Mouse (Mus musculus): Measurements from ENCODE around the gene Nppb.

Nppb gene

DNA sequence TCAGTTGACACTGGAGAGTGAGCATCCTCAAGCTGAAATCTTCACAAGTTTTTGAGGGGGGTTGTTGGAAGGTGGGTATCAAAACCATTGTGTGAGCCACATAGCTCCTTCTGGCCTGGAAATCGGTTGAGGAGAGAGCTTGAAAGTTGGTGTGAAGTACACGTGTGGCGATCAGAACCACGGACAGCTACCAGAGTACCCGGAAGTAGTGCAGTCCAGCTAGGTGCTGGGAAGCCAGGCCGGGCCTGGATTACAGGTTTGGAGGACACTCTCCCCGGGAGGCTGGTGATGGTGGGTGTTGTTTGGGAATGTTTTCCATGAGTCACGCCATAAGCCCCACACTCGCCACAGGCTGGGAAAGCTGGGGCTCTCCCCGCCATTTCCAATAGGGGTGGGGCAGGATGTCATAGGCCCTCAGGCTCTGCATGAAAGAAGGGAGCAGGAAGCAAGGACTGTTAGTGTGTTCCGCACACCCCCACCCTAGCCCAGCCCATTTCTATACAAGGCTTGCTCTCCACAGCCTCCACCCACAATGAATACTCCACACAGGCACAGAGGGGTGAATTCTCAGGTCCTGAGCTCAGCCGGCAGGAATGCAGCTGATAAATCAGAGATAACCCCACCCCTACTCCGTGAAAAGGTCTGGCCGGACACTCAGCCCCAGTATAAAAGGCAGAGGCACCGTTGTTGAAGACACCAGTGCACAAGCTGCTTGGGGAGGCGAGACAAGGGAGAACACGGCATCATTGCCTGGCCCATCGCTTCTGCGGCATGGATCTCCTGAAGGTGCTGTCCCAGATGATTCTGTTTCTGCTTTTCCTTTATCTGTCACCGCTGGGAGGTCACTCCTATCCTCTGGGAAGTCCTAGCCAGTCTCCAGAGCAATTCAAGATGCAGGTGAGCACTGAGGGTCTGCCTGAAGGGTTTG, at the start of gene Nppb:
TSS of gene Nppb (plus strand) at position 584 of the 928 bp plus-strand sequence.
- DNase-seq (ENCODE audit: low spot score in 2 of 2), result no peak

DNA sequence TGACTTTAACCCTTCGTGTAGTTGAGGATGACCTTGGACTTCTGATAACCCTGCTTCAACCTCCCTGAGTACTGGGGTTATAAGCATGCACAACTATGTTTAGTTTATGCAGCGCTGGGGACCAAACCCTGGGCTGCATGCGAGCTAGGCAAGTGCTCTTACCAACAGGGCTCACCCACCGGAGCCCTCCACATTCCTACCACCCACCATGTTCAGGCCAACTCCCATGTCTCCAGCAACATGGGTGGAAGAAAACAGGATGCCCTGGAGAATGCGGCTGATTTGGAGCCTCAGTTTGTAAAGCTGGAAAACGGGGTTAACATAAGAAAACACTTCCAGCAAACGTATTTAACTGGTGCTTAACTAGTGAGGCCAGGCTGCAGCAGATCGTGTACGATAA, 49.7 kb upstream of the Nppb start:
- DNase-seq (ENCODE audit: low spot score in 2 of 2), result no peak

DNA sequence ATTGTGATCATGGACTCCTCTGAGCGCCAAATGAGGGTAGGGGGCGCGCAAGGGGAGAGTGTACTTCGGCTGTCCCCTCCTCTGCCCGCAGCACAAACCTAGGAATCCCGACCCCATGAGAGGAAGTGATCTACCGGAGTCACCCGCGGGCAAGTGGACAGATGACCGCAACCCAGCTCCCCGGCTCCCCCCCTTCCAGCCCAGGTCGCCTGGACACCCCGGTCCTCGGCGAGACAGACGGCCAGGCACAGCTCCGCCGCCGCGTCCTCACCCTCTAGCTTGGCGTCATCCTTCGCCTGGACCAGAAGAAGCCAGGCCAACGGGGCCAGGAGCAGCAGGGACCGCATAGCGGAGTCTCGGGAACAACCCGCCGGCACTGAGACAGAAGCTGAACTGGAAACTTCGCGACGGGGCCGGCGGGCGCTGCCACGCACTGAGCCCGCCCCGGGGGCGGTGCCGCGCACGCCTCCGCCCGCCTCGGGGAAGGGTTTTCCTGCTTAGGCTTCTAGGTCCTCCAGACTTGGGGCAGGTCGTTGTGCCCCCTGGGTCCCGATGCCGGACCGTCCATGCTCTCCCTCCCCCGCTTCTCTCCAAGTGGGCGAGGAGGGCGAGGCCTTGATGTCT, 49.1 kb upstream of the Nppb start, which contains the start of gene Plod1:
TSS of gene Plod1 (minus strand) at position 437 of the 624 bp plus-strand sequence.
- peak; percentile 48 to 53 for DNase-seq (ENCODE audit: low spot score in 2 of 2)

DNA sequence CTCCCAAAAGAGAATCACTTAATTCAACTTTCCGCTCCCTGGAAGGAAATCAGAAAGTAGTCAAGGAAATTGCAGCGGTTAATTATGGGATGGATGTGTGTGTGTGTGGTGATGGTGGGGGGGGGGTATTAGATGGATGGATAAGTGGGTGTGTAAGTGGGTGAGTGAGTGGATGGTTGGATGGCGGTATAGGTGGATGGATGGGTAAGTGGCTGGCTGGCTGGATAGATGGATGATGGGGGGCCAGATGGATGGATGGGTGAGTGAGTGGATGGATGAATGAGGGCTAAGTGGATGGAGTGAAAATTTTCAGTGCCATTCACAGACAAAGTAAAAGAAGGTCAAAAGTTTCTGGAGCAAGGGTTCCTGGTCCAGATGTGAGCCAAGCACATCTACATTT, 48.6 kb upstream of the Nppb start:
- no peak for DNase-seq (ENCODE audit: low spot score in 2 of 2)

DNA sequence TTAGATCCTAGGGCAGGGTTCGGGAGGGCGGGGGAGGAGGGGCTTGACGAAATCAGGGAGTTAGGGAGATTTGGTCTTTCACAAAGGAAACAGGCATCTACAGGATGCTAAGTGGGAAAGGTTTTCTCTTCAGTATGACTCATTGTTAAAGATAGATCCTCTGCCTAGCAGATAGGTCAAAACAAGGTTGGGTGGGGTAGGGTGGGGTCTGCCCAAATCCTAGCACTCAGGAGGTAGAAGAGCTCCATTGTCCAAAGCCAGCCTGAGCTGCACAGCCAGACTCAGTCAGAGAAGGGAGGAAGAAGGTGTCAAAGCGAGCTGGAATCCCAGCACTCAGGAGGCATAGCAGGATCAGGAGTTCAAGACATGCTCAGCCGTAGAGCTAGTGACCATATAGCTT, 48.1 kb upstream of the Nppb start:
- DNase-seq (ENCODE audit: low spot score in 2 of 2), result no peak

DNA sequence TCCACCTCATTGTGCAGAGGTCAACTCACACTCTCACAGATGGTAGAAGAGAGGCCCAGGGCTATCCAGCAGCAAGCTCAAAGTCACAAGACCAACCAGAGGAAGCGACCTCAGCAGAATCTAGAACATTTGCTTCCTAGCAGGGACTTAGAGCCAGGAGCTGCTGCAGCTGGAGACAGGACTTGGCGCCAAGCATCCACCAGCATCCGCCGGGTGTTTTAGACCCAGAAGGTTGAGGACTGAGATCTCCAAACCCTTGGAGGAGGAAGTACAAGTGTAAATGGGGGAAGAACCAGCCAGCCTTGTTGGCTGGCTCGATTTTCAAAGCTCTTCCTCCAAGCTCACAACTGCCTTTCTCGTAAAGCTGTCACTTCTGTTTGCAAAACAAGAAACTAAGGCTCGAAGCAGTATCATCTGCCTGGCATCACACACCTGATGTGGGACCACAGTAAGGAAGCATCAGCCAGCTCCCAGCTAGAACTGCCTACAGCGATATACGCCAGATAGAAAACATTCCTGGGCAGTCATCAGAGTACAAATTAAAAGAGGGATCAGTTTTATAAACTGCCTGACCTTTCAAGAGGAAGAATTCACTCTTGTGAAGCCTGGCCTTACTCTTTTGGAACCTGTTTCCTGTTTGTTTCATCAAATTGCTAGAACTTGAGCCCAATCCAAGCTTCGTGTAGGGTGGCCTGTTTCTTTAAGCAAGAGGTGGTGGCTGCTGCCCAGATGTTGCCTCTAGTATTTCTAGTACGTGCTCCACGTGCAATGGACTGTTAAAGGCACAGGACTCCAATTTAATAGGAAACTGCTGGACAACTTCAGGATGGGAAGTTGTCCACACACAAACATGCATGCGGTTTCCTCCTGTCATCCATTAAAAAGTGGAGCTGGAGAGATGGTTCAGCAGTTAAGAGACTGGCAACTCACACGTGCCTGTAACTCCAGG, 47.2 kb upstream of the Nppb start:
- DNase-seq (ENCODE audit: low spot score in 2 of 2), result no peak

DNA sequence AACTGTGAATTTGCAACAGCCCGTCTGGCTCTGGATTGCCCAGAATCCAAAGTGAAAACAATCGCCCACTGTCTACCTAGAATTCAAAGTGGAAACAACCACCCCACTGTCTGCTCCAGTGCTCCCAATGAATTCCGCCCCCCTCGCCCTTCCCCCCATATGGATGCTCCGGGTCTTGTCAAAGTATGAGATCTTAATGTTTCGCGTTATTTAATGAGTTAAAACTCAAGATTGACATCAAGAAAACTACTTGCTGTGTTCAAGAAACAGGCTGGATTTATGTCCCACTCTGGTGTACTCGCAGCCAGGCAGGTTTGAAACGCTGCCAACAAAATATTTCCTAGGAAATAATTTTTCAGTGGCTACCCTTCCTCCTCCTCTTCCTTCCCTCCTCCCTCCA, 45.5 kb upstream of the Nppb start:
- DNase-seq (ENCODE audit: low spot score in 2 of 2), result no peak

DNA sequence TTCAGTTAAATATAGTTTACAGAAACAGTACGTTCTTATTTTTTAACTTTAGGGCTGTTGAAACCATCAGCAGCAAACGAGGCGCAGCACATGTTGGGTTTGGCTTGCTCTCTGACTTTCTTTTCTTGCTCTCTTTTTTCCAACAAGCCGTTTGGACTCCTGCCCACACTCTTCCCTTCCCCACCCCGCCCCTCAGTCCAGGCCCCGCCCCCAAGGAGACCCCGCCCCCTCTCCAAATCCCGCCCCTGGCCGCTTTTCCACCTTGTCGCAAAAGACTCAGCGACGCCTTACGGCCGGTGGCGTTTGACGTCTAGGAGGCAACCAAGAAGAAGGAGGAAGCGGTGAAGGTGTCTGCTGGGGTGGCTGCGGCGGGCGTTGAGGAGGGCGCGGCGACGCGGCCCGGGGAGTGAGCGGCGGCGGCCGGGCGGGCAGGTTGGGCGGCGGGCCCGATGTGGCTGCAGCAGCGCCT, 45.0 kb upstream of the Nppb start, which contains the start of gene 2510039O18Rik:
TSS of gene 2510039O18Rik (plus strand) at position 320 of the 469 bp plus-strand sequence.
- peak; percentile 70 to 73 for DNase-seq (ENCODE audit: low spot score in 2 of 2)

DNA sequence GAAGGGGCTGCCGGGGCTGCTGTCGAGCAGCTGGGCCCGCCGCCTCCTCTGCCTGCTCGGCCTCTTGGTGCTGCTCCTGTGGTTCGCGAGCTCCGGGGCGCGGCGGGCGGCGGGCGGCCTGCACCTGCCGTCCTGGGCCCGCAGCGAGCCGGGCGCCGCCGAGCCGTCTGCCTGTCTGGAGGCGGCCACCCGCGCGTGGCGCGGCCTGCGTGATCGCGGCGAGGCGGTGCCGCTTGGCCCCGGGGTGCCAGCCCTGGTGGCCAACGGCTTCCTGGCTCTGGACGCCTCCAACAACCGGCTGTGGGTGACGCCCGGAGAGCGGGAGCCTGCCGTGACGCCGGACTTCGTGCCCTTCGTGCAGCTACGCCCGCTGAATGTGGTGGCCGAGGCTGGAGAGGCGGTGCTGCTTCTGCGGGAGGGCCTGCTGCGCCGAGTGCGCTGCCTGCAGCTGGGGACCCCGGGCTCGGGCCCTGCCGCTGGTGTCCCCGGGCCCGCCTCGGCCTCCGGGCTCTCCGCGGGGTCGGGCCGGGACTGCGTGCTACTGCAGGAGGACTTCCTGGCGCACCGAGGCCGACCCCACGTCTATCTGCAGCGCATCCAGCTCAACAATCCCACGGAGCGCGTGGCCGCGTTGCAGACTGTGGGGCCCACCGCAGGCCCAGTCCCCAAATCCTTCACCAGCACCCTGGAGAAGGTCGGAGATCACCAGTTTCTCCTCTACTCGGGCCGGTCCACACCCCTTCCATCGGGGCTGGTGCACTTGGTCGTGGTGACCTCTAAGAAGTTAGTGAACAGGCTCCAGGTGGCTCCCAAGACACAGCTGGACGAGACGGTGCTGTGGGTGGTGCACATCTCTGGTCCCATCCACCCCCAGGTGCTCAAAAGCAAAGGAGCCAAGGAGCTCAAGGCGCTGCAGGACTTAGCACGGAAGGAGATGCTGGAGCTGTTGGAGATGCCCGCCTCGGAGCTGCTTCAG, 44.3 kb upstream of the Nppb start:
- peak in 1 of 2 experiments; percentile 23 for DNase-seq (ENCODE audit: low spot score in 2 of 2)

DNA sequence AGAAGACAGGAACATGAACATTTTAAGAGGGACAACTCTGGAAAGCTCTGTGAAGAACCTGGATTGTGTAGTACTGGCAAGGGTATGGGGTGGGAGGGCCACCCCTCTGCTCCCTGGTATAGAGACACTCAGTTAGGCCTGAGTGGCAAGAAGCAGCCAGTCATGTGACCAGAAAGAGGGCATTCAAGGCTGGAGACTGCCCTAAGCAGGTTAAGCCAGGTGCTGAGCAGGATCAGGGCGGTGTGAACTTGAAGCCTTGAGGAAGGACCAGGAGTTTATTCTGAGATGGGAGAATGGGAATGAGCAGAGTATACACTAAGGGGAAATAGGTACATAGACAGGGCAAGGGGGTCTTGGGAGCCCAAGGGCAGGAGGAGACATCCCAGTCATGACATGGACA, 42.6 kb upstream of the Nppb start:
- no peak for DNase-seq (ENCODE audit: low spot score in 2 of 2)

DNA sequence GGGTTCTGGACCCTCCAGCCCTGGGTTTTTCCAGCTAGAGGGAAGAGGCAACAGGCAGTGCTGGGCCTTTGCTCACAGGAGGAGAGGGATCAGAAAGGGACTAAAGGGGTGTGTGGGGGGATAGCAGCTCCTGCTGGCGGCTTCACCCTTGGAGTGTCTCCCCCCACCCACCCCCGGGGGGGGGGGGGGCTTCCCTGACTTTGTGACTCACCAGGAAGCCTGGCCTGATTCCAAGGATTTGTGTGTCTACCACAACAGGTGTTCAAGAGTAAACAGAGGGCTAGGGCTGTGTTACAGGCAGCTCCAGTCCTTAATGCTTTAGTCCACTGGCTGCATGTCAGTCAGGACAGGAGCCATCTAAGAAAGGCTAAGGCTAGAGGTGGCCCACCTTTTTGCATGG, 38.1 kb upstream of the Nppb start:
- DNase-seq (ENCODE audit: low spot score in 2 of 2), result no peak

DNA sequence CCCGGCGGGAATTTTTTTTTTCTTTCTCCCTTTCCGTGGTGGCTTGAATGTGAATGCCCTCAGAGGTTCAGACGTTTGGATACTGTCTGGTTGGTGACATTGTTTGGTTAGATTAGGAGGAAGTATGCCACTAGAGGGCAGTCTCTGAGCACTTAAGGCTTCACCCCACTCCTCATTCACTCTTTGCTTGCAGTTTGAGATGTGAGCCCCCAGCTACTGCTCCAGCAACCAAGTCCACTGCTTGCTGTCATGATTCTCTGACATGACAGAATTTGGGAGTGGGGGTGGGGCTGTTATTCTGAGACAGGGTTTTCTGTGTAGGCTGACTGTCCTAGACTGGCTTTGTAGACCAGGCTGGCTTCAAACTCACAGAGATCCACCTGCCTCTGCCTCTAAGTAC, 32.0 kb upstream of the Nppb start:
- no peak for DNase-seq (ENCODE audit: low spot score in 2 of 2)

DNA sequence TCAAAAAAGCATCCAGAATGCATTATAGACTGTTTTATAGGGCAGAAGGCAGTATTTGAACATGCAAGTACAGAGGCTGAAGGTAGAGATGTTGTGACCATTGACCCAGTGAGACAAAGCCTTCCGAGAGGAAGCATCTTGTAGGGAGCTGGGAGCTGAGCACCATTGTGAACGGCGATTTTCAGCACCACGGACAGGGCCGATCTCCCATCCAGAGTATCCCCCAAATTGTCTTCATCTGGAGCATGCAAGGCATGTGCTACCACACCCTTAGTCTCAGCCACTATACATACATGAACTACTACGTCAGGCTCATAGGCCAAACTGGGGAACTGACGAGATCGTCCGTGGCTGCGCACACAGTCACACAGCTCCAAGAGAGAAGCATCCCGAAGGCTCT, 28.4 kb upstream of the Nppb start:
- DNase-seq (ENCODE audit: low spot score in 2 of 2), result no peak

DNA sequence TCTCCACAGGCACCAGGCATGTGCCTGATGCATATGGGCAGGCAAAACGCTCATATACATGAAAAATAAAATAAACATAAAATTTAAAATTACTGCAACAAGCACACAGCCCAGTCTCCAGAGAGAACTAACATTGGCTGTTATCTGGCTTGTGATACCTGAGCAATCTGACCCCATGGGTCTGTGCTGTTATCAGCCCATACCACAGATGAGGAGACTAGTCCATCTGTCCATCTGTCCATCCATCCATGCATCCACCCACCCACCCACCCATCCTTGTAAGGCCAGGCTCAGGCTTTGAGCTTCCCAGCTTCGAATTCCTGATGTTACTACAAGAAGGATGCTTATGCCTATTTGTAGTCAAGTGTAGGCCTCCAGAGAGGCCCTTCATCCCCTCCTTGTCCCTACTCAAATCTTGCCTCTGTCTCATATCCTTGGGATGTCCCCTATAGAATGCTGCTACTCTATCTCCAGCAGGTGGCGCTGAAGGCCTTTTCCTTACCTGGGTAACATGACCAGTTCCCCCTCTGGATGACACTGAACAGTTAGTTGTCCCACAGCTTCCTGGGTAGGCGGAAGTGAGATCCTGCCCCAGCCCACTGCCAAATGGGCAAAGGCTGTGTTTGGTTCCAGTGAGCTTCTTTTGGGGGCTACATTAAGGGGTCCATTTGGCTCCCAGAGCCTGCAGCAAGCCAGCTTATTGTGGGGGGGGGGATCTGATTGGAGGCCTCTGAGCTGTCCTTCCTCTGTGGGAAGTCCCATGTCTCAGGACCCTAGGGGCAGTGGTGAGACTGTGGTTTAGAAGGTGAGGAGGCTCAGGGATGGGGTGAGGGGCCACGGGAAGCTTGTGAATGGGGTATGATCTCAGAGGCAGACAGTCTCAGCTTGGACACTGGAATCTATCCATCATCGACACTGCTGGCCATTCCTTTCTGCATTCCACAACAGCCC, 25.4 kb upstream of the Nppb start:
- peak in 1 of 2 experiments; percentile 38 for DNase-seq (ENCODE audit: low spot score in 2 of 2)

DNA sequence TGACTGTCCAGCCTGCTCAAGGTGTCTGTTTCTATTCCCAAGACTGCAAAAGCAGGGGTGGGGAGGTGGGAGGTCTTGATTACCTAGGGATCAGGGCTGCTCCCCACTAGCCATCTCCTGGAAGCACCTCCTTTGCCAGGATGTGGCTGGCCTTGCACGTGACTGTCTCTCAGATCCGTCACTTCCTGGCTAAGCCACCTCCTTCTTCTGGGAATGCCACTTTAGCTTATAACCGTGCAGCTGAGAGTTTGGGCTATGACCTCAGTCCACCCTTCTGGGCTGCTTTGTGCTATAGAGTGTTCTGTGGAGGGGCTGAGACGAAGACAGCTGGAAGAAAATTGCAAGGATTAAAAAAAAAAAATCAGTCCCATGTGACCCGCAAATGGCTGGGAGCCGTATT, 22.8 kb upstream of the Nppb start:
- DNase-seq (ENCODE audit: low spot score in 2 of 2), result no peak

DNA sequence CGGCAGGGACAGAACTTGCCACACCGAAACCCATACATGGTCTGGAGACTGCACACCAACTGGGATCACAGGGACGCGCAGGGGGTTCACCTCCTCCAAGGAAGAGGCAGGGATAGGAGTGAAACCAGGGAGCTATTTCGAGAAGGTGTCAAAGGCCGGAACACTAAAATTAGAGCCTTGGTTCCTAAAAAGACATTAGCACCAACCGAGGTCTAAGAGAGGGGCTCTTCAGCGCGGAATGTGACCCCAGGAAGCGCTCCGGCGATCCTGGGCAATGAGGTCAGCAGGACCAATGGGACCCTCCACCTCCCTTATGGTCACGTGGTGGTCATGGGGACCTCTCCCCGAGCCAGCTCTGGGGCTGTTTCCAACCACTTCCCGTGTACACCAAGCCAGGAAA, 22.0 kb upstream of the Nppb start:
- no peak for DNase-seq (ENCODE audit: low spot score in 2 of 2)

DNA sequence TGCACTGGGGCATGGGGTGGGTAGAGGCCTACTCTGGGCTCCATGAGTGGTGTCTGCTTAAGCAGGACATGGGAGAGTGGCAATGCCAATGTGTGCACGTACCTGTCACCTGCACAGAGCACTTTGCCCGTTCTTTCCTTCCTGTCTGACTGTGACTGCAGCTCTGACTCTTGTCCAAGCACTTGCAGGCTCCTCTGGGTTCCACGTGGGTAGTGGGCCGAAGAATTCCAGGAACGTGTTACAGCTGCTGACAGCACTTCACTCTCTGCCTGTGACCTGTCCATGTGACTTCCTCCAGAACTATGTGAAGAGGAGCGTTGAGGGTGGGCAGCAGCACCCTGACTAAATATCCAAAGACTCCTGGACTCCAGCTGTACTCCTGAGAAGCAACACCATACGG, 19.9 kb upstream of the Nppb start:
- DNase-seq (ENCODE audit: low spot score in 2 of 2), result no peak

DNA sequence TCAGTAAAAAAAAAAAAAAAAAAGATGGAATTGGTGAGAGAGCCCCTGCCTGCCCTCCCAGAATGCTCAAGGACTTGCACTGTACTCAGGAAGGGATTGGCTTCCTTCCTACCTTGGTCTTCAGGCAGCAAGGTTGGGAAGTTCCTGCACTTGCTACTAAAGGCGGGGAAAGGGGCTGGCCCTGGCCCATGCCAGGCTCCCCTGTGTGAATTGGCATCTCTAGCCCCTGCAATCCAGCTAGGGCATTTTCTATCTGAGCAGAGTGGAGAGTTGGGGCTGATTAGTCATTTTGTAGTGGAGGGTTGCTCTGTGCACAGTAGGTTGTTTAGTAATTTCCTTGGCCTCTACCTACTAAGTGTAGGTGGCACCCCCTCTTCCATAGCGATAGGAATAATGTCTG, 16.8 kb upstream of the Nppb start:
- DNase-seq (ENCODE audit: low spot score in 2 of 2), result no peak

DNA sequence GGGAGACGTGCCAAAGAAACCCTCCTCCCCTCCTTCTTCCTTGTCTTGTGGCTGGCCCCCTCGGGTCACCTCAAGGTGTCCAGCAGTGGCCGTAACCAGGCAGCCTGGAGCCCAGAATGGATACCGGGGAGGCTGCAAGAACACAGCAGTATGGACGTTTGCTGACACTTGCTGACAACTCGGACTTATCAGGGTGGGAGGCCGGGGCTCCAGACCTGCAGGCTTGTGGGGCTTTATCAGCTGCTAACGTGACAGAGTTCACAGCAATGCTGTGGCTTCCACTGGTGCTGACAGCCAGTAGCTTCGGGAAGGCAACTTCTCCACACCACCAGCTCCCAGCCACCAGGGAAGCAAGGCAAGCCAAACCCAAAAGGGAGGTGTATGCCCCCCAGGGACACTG, 16.3 kb upstream of the Nppb start:
- no peak for DNase-seq (ENCODE audit: low spot score in 2 of 2)

Measured in right cerebral cortex, postnatal 36 days (tissue).